Mouse (Mus musculus) spleen, embryonic (tissue): Measurements from ENCODE around the gene Inhbe.

ENCODE experiments used
- CTCF ChIA-PET: fragments of 350-600 bp; sonication (Branson Sonifier 250); formaldehyde crosslinking; loops from one replicate; lab custom pipeline; 2022; lab: Charles Lee

Gene Inhbe

DNA sequence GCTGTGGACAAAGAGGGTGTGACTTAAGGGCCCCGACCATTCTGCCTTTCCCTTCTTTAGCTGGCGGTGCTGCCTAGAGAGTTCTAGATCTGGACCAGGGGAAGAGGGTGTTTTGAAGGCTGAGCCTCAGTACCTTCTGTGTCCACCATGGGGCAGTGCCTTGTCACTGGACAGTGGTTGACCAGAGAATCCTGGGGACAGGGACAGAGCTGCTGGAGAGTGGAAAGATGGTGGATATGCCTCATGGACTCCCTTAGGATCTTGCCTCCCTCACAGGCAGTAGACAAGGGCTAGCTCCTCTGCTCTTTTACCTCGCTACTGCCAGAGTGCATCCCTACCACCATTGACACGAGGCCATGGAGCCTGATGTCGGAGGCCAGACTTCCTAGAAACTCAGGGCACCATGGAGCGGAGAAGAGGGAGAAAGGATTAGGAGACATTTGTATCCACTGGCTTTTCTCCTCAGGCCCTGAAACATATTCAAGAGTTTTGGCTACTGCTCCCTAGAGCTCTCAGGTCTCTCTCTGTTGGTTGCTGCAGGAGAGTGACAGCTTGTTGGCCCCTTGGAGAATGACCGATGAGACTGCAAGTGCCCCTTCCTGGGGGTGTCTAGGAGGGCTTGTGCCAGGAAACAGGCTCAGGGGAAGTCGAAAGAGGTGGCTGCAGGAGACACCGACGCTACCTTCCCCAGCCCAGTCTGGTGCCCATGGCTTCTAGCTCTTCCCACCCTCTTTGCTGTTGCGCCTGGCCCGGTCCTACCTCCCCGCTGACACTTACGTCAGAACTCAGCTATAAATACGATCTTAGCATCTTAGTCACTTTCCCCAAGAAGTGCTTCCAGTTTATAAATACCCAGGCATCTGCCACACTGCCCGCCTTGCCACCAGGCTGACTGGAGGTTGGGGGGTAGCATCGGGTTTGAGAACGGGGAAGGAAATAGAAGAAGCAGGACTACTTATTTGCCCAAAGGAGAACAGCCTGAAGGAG is at the start of gene Inhbe:
Gene Inhbe (minus strand): TSS at position 503 of the 987 bp plus-strand sequence.
- CTCF ChIA-PET = no interaction called here

DNA sequence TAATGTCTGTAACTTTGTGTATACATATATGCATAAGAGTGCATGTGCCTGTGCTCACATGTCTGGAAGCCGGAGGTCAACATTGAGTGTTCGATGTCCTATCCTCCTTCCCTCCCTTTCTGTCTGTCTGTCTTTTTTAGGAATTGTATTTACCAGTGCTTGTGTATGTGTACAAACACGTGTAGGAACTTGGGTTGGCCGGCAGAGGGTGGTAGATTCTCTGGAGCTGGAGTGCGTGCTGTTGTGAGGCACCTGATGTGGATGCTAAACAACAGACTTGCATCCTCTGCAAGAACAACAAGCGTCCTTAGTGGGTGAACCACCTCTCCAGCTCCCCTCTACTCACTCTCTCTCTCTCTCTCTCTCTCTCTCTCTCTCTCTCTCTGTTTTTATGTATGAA is 37.6 kb upstream of the Inhbe start:
- CTCF ChIA-PET = interaction anchor here (1.2 kb wide), 1 partner anchor 29 kb away, joined by 3 read pairs; no protein-coding TSS in a partner anchor

DNA sequence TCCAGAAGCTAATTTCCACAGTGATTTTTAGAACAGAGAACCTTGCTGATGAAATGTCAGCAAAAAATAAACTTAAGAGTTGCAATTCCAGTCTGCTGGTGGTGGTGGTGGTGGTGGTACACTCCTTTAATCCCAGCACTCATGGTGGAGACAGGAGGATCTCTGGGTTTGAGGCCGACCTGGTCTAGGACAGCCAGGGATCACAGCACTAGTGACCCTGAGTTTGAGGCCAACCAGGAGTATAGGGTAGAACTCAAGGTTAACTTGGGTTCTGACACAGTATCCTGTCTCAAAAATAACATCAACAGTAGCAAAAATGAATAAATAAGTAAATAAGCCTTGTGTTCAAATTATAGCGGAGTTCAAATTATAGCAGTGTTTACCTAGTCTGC is 27.5 kb upstream of the Inhbe start:
- CTCF ChIA-PET = interaction anchor here (0.6 kb wide), 2 partner anchors 12 to 47 kb away, joined by 3 to 13 read pairs; no protein-coding TSS in a partner anchor

DNA sequence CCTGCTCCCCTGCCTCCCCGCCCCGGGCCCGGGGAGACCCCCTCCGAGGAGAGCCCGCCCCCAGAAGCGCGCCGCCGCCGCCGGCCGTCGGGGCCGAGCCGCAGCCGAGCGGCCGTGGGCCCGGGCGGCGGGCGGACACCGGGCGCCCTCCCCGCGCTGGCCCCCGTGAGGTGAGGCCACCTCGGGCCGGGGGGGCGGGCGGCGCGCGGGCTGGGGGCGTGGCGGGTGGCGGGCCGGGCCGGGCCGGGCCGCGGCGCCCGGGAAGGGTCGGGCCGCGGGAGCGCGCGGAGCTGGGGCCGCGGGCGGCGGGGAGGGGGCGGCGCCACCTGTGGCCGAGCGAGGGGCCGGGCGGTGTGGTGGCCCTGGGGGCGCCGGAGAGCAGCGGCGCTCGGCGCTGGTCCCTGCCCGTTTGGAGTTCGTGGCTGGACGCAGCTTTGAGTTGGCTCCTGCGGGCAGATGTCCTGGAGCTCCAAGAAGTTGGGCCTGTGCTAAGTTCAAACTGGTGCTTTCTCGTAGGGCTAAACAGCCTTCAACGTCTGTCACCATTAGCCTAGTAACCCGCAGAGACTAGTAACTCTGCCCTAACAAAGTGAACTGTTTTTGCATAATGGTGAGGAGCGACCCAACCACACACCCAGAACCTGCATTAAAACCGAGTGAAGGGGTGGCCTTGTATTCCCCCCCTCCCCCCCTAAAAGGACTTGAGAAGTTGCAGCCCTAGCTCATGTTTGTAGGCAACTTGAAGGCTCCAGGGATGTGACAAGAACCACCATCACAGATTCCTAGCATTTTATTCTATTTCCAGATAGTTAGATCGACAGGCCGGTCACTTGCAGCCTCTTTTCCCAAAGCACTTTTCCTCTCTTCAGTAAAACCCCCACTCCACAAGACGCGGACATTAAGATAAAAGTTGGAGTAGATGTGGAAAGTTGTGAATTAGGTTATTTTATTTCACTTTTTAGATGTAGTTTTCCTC is 26.8 kb upstream of the Inhbe start:
- CTCF ChIA-PET = interaction anchor here (0.6 kb wide), 2 partner anchors 12 to 46 kb away, joined by 3 to 13 read pairs; no protein-coding TSS in a partner anchor

DNA sequence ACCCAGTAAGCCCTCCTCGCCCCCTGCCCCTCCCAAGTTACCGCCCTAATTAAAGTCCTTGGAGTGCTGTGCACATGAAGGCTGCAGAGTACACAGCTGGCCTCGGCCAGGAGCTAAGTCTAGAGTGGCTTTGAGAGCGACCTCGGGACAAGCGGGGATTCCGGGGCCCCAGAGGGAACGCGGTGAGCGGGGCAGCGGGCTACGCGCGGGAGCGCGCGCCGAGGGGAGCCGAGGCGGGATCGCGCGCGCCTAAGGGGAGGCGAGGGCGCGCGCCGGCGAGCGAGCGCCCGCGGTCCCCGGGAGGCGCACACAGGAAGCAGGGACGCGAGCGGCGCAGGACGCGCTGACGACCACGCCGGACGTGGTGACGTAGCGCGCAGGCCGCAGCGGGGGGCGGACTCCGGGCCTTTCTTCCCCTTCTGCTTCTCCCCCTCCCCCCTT is 26.1 kb upstream of the Inhbe start, which contains the start of gene R3hdm2:
Gene R3hdm2 (plus strand): TSS at position 77 of the 441 bp plus-strand sequence.
- CTCF ChIA-PET = interaction anchor here (0.6 kb wide), 1 partner anchor 232 kb away, joined by 5 read pairs; no protein-coding TSS in a partner anchor

DNA sequence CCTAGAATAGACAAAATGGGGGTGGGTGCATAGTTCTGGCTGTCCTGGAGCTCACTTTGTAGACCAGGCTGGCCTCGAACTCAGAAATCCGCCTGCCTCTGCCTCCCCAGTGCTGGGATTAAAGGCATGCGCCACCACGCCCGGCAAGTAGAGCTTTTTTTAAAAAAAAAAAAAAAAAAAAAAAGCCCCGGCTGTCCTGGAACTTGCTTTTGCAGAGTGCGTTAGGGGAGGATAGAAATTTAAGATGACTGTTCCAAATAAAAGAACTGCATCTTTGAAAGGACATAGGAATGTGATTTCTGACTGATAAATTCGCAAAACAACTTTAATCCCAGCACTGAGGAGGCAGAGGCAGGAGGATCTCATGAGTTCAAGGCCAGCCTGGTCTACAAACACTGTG is 25.4 kb upstream of the Inhbe start:
- CTCF ChIA-PET = interaction anchor here (0.6 to 0.7 kb wide), 2 partner anchors 137 to 277 kb away, joined by 5 to 8 read pairs; no protein-coding TSS in a partner anchor

DNA sequence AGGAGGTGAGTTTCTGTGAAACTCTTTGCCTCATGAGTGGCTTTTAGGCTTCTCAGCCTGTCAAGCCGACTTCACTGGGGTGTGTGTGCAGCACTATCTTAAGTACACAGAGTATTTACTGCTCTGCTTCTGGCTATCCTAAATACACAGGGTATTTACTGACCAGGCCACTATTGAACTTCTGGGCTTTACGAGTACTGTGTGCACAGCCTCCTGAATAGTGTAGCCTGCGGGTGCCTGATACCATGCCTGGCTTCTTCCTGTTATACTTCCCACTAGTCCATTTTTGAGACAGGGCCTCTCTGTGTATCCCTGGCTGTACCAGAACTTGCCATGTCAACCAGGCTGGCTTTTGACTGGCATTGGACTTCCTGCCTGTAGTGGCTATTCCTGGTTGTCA is 23.5 kb upstream of the Inhbe start:
- CTCF ChIA-PET = no interaction called here

DNA sequence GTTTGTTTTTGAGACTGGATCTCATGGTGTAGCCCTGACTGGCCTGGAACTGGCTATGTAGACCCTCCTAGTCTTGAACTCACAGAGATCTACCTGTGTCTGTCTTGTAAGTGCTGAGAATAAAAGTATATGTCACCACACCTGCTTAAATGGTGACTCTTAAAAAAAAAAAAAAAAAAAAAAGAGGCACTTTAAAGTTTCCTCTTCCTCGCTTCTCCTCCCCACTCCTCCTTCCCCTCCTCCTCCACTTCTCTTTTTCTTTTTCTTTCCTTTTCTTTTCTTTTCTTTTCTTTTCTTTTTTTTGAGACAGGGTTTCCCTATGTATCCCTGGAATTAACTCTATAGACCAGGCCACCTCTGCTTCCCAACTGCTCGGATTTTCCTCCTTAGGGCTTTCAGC is 16.8 kb upstream of the Inhbe start:
- CTCF ChIA-PET = no interaction called here

DNA sequence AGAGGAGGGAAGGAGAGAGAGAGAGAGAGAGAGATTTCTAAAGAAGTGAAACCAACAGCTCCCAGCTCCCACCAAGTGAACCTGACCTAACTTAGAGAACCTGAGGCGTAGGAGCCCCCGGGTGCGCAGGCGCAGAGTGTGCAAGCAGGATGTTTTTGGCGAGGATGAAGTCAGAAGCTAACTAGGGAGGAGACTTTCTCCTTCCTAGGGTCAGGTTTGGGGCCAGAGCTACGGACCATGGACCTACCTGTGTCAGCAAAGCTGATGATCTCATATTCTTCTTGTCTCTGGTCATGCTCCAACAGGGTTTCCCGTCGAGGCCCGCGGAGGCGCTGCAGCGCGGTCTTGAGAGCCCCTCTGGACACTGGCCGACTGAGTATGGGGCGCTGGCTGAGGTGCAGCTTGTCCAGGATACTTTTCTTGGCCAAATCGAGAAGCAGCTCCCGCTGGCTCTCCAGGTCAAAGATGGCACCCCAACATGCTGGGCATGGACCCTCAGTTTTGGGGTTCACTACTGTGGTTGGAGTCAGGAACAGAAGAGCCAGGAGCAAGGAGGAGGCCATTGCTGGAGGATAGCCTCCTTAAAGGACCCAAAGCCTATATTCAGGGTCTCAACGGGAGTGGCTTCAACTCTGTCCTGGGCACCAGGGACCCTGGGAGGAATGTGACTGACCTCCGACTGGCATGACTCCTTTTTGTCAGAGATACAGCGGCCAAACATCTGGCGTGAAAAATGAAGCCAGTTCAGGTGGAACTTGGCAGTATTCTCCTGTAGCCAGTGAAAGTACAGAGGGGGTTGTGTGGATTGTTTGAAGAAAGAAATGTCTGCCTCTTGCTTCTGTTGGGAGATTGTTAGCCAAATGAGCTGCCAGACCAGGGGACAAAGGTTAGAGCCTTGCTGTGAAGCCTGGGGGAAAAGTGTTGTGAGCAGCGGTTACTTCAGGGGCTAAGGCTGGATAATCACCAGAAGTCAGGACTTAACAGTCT is 15.9 kb upstream of the Inhbe start, which contains the start of gene Inhbc:
Gene Inhbc (minus strand): TSS at position 598 of the 987 bp plus-strand sequence.
- CTCF ChIA-PET = no interaction called here

DNA sequence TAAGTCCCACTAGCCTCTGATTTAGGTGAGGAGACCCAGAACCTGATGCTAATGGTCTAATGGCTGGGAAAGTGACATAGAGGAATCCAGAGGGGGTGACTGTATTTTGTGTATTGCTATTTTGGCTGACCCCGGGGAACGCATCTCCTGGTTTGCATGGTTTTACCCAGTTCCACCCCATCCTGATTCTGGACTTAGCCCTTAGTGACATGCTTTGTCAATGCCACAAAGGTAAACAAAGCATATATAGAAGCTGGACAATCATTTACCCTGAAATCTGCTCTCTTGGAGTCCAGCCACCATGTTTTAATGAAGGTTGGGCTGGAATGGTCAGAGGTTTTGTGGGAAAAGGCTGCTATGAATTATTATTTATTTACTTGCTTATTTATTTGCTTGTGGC is 14.1 kb upstream of the Inhbe start:
- CTCF ChIA-PET = no interaction called here

DNA sequence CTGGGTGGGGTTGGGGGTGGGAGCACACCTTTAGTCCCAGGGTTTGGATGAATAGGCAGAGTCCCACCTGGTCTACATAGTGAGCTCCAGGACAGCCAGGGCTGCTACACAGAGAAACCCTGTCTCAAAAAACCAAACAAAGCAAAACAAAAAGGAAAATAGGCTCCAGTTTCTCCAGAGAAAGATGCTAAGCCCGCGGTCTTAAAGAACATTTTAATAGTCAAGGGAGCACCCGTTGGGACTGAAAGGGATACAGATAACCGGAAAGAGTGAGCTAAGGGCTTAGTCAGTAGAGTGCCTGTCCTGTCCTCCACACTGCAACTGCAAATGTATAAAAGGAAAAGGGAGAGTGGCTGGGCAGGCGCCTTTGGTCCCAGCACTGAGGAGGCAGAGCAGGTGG is 12.9 kb upstream of the Inhbe start:
- CTCF ChIA-PET = no interaction called here

DNA sequence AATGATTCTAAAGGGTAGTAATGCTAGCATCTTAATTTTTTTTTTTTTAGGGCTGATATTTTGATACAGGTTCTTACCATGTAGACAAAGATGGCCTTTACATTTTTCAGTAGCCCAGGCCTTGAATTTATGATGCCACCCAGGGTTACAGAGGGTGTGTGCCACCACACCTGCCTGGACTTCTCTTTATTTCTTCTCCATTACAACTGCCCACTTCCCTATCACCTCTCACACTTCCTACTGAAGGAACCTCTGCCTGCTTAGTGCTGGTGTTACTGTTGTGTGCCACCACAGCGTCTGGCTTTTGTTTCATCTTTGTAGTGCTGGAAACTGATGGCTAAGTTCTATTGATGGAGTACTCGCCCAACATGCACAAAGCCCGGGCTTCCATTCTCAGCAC is 6.5 kb upstream of the Inhbe start:
- CTCF ChIA-PET = no interaction called here

DNA sequence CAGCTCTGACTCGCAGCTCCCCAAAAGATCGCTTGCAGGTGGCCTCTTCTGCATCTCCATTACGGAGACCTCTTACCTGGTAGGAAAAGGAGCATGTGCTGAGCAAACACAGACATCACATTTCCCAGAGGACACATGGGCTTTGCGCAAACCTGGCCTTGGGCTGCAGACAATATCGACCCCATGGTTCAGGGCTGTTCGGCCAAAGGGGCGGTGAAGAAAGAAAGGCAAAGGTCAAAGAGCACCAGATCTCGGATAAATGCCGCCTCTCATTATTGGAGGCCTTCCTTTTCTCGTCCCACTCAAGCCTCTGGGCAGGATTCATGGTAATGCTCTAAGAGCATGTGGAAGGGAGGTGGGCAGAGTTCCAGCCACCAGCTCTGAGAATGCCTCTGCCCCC is 1.1 kb upstream of the Inhbe start:
- CTCF ChIA-PET = no interaction called here

DNA sequence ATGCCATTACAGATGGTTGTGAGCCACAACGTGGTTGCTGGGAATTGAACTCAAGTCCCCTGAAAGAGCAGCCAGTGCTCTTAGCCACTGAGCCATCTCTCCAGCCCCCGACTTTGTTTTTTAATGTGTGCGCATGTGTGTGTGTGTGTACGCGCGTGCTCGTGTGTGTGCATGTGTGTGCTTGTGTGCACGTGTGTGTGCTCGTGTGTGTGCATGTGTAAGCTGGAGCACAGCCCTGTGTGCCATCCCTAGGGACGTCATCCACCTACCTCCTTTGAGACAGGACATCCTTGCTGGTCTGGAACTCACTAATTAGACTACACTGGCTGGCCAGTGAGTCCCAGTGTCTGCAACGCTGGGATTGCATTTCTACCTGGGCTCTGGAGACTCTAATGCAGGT is 1.4 kb downstream of the Inhbe start:
- CTCF ChIA-PET = interaction anchor here (0.7 kb wide), 1 partner anchor 44 kb away, joined by 3 read pairs; no protein-coding TSS in a partner anchor

DNA sequence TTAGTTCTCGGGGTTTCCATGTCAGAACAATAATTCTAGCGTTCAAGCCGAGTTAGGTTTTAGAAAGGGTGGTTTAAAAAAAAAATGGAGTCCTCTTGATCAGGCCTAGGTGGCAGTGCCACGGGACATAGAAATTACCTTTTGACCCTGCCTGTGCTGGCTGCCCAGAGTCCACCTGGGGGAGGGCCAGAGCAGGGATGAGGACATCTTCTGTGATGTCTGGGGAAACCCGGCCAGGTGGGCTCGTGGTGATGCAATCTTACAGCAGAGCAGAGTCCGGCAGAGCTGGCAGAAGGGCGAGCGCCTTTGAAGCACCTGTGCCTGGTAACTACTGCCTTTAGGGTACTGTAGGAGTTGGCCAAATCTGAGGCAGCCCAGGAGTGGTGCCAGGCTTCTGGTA is 2.0 kb downstream of the Inhbe start:
- CTCF ChIA-PET = interaction anchor here (1.2 kb wide), 1 partner anchor 72 kb away, joined by 3 read pairs; no protein-coding TSS in a partner anchor

DNA sequence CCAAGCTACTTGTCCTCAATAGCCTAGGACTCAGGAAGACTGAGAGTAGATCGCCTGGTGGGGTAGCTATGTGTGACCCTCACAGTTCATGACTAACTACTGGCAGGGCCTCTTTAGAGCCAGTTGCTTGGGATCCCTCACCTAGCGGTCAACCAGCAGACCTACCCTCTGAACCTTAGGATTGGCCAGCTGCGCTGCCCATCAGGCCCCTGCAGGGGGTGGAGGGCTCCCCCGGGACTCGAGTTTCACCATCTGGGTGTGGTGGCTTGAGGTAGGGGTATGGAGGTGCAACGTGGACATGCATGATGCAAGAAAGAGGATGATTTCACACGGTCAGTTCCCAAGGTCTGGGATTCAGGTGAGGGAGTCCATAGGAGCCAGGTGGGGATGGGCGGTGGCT is 2.5 kb downstream of the Inhbe start:
- CTCF ChIA-PET = interaction anchor here (1.2 kb wide), 2 partner anchors 13 to 72 kb away, joined by 3 to 6 read pairs; no protein-coding TSS in a partner anchor

DNA sequence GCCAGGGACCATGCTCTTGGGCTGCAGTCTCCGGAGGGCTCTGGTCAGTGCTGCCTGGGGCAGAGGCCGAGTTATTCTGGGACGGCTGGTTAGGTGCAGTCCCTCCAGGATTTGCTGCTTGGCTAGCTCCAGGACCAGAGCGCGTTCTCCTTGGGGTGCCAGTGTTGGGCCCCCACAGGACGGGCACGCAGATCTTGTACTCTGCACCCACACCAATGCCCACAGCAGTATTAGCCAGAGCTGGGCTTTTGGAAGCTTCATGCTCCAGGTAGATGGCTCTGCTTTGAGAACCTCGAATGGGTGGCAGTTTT is 3.0 kb downstream of the Inhbe start:
- CTCF ChIA-PET = interaction anchor here (0.6 to 1.2 kb wide), 3 partner anchors 12 to 795 kb away, joined by 3 to 6 read pairs (median 3); no protein-coding TSS in a partner anchor

DNA sequence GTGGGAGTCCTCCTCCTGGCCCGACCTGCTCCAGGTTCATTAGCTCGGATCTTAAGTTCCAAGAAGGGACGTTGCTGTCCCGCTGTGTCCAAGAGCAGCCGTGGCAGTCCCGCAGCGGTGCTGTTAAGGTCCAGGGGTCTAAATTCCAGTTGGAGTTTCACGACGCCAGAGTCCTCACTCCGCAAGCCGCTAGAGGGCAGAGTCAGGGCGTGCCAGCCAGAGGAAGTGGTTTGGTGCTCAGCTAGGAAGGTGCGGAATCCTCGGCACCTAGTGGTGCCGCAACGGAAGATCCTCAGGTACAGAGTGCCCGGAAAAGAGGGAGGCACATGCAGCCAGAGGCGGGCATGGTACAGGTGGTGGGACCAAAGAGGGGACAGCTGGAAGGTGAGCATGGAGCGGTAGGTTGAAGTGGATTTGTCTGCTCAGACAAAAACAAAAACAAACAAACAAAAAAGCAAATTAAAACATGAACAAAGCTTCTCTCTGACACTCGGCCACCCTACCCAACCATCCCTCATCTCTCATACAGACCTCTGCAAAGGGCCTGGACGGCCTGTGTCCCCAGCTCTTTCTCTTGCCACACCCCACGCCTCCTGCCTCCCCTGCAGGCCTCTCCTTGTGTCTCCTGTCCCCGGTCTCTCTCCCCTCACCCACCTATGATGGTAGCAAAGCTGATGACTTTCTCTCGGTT is 3.5 kb downstream of the Inhbe start:
- CTCF ChIA-PET = interaction anchor here (0.6 to 1.2 kb wide), 3 partner anchors 12 to 795 kb away, joined by 3 to 6 read pairs (median 3); no protein-coding TSS in a partner anchor

DNA sequence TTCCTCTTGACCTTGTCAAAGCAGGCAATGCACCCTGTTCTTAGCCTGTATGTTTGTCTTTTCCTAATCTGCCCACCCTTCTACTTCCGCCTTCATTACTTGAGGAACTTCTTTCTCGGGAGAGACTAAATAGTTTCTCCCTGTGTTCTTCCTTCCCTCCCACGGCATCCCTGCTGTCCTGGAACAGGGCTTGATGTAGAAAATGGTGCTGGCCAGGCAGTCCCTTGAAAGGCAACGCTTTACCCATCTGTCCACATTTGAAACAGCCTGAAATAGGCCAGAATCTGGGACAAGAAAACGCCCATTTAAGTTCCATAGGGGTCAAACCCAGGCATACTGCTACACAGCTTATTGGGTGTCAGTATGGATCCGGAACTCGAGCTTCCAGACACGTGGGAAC is 4.4 kb downstream of the Inhbe start:
- CTCF ChIA-PET = no interaction called here
